Mouse (Mus musculus) liver, embryonic 16.5 days (tissue): Measurements from ENCODE around the gene Nf2. TPM values are rescaled to one million over a fixed set of nuclear protein-coding genes. Genes with fewer than 3 reads are reported as not detected.
"Not testable (repeated sequence)": the region's sequence is repeated elsewhere in the genome, so short reads cannot be mapped to it uniquely, and the experiment has no call there.

Source experiments
- ATAC-seq: fragments of 200-750 bp; cut with Nextera tagmentation; 2 replicates; pipeline ENCODE4 v1.8.0; 2017; ENCODE audit warnings: low read depth, mild to moderate bottlenecking, moderate number of reproducible peaks, moderate library complexity
- H3K27ac ChIP-seq: fragments of 300-500 bp; sonication (generic); 2 replicates; pipeline ENCODE4 v1.5.1; 2014; ENCODE audit warnings: mild to moderate bottlenecking, low read length
- H3K27me3 ChIP-seq: fragments of 300-500 bp; sonication (generic); 2 replicates; pipeline ENCODE4 v1.6.1; 2014; ENCODE audit warnings: low read depth, low read length, mixed read lengths; ENCODE audit not compliant: control insufficient read depth, insufficient read depth
- H3K36me3 ChIP-seq: fragments of 300-500 bp; sonication (generic); 2 replicates; pipeline ENCODE4 v1.6.1; 2014; ENCODE audit warnings: mild to moderate bottlenecking; ENCODE audit not compliant: control insufficient read depth, insufficient read depth
- H3K4me1 ChIP-seq: fragments of 300-500 bp; sonication (generic); 2 replicates; pipeline ENCODE4 v1.6.1; 2014; ENCODE audit warnings: low read depth, low read length, mixed read lengths; ENCODE audit not compliant: control insufficient read depth
- H3K4me2 ChIP-seq: fragments of 300-500 bp; sonication (generic); 2 replicates; pipeline ENCODE4 v1.6.1; 2014; ENCODE audit warnings: low read depth, low read length, mixed read lengths
- H3K4me3 ChIP-seq: fragments of 300-500 bp; sonication (generic); 2 replicates; pipeline ENCODE4 v1.5.1; 2014; ENCODE audit warnings: low read depth, mild to moderate bottlenecking, low read length
- H3K9ac ChIP-seq: fragments of 300-500 bp; sonication (generic); 2 replicates; pipeline ENCODE4 v1.6.1; 2014; ENCODE audit warnings: low read depth, low read length
- H3K9me3 ChIP-seq: fragments of 300-500 bp; sonication (generic); replicated peaks from 2 replicates; pipeline ENCODE4 v1.6.1; 2016; ENCODE audit warnings: low read length; ENCODE audit not compliant: control insufficient read depth
- WGBS: fragments of 180-500 bp; shearing (Covaris S2); extraction: QIAGEN DNeasy Blood & Tissue Kit; methylation state at CpG from one replicate; pipeline ENCODE4 v1.1.7; 2014; ENCODE audit not compliant: insufficient replicate concordance; 5-methylcytosine and 5-hydroxymethylcytosine counted together
- polyA plus RNA-seq: library from polyadenylated mRNA; unstranded; fragments of >200 nt; fragmentation: Nextera tagmentation; extraction: Ambion mirVana; gene quantifications from 2 replicates; pipeline ENCODE4 v1.2.1, GENCODE M21; 2015

The Nf2 gene
- polyA plus RNA-seq, 1 experiment from 2014 or later = 11.9 TPM

GRCm38 (mm10) chr11:4826152-4826778 lies 23.1 kb downstream of the Nf2 start:
- no peak overlapping the region for H3K4me2 ChIP-seq
- ATAC-seq = no peak
- no peaks in the 10 kb centered on the region for H3K9me3 ChIP-seq
- H3K27ac ChIP-seq = no peak overlapping the region
- H3K27me3 ChIP-seq = no peaks in the 10 kb centered on the region
- H3K36me3 ChIP-seq = no peaks in the 10 kb centered on the region
- peaks cover 2% of the 10 kb centered on the region for H3K4me1 ChIP-seq
- WGBS = 76% methylated on average over 3 of the region's 3 CpGs
- H3K4me3 ChIP-seq = no peak overlapping the region
- no peak overlapping the region for H3K9ac ChIP-seq

GRCm38 (mm10) chr11:4823655-4824312 lies 25.6 kb downstream of the Nf2 start:
- 51% methylated on average over 6 of the region's 6 CpGs for WGBS
- Histone ChIP-seq H3K27me3 (no peaks in the 10 kb centered on the region), H3K36me3 (no peaks in the 10 kb centered on the region), H3K9me3 (no peaks in the 10 kb centered on the region), H3K4me1 (peaks cover 2% of the 10 kb centered on the region), H3K9ac (no peak overlapping the region), H3K4me2 (no peak overlapping the region), H3K27ac (no peak overlapping the region), H3K4me3 (no peak overlapping the region)
- no peak for ATAC-seq

GRCm38 (mm10) chr11:4822446-4822842 lies 26.9 kb downstream of the Nf2 start:
- not testable (repeated sequence) for H3K4me2 ChIP-seq, H3K4me3 ChIP-seq, H3K4me1 ChIP-seq, ATAC-seq, H3K27me3 ChIP-seq, H3K36me3 ChIP-seq, H3K27ac ChIP-seq, H3K9ac ChIP-seq, H3K9me3 ChIP-seq
- WGBS = 82% methylated on average over 4 of the region's 4 CpGs

GRCm38 (mm10) chr11:4821492-4822445 lies 27.6 kb downstream of the Nf2 start:
- Histone ChIP-seq H3K4me3 (no peak overlapping the region), H3K27ac (no peak overlapping the region), H3K9me3 (no peaks in the 10 kb centered on the region), H3K36me3 (no peaks in the 10 kb centered on the region), H3K9ac (no peak overlapping the region), H3K4me2 (no peak overlapping the region), H3K4me1 (peaks cover 2% of the 10 kb centered on the region), H3K27me3 (no peaks in the 10 kb centered on the region)
- ATAC-seq = no peak
- 46% methylated on average over 7 of the region's 7 CpGs for WGBS

- Histone ChIP-seq H3K4me3 (no peak overlapping the region), H3K27me3 (no peaks in the 10 kb centered on the region), H3K4me1 (no peaks in the 10 kb centered on the region), H3K36me3 (no peaks in the 10 kb centered on the region), H3K27ac (no peak overlapping the region), H3K4me2 (no peak overlapping the region), H3K9me3 (no peaks in the 10 kb centered on the region), H3K9ac (no peak overlapping the region)
- no peak for ATAC-seq
- 71% methylated on average over 7 of the region's 7 CpGs for WGBS
Measured at GRCm38 (mm10) chr11:4814507-4815450, 34.6 kb downstream of the Nf2 start.

GRCm38 (mm10) chr11:4808311-4808710 lies 41.0 kb downstream of the Nf2 start:
- Histone ChIP-seq H3K27ac (no peak overlapping the region), H3K36me3 (no peaks in the 10 kb centered on the region), H3K9me3 (no peaks in the 10 kb centered on the region), H3K4me1 (no peaks in the 10 kb centered on the region), H3K4me2 (no peak overlapping the region), H3K27me3 (no peaks in the 10 kb centered on the region), H3K9ac (no peak overlapping the region), H3K4me3 (no peak overlapping the region)
- 76% methylated on average over 6 of the region's 6 CpGs for WGBS
- ATAC-seq = no peak

- Histone ChIP-seq H3K36me3 (no peaks in the 10 kb centered on the region; the same call in 1 of the 2 replicates), H3K9me3 (no peaks in the 10 kb centered on the region), H3K27ac (no peak overlapping the region), H3K27me3 (no peaks in the 10 kb centered on the region), H3K4me2 (no peak overlapping the region), H3K4me1 (no peaks in the 10 kb centered on the region), H3K4me3 (no peak overlapping the region), H3K9ac (no peak overlapping the region)
- no peak for ATAC-seq
- 83% methylated on average over 6 of the region's 6 CpGs for WGBS
Measured at GRCm38 (mm10) chr11:4806031-4806715, 43.2 kb downstream of the Nf2 start.
